Mouse (Mus musculus) lung, embryonic 16.5 days (tissue): ENCODE results near the gene Cd276. TPM values are rescaled to one million over a fixed set of nuclear protein-coding genes. Genes with fewer than 3 reads are reported as not detected.
A peak's percentile ranks its signal among the peaks of the same experiment; 100 is the strongest.

Source experiments
- ATAC-seq: fragments of 200-750 bp; cut with Nextera tagmentation; 2 replicates; pipeline ENCODE4 v1.8.0; 2017; ENCODE audit warnings: low read depth, mild to moderate bottlenecking, moderate library complexity
- H3K27ac ChIP-seq: fragments of 300-500 bp; sonication (generic); 2 replicates; pipeline ENCODE4 v1.5.1; 2014; ENCODE audit warnings: mild to moderate bottlenecking, control low read depth, low read length
- H3K27me3 ChIP-seq: fragments of 300-500 bp; sonication (generic); 2 replicates; pipeline ENCODE4 v1.6.1; 2014; ENCODE audit warnings: low read depth, low read length, mixed read lengths; ENCODE audit not compliant: control insufficient read depth, insufficient read depth
- H3K36me3 ChIP-seq: fragments of 300-500 bp; sonication (generic); 2 replicates; pipeline ENCODE4 v1.6.1; 2014; ENCODE audit warnings: low read length; ENCODE audit not compliant: control insufficient read depth, insufficient read depth
- H3K4me1 ChIP-seq: fragments of 300-500 bp; sonication (generic); replicated peaks from 2 replicates; pipeline ENCODE4 v1.6.1; 2014; ENCODE audit warnings: low read length, mixed read lengths; ENCODE audit not compliant: control insufficient read depth, insufficient read depth
- H3K4me2 ChIP-seq: fragments of 300-500 bp; sonication (generic); 2 replicates; pipeline ENCODE4 v1.6.1; 2014; ENCODE audit warnings: low read depth, low read length, control low read depth
- H3K4me3 ChIP-seq: fragments of 300-500 bp; sonication (generic); 2 replicates; pipeline ENCODE4 v1.5.1; 2014; ENCODE audit warnings: mild to moderate bottlenecking, low read length, control low read depth
- H3K9ac ChIP-seq: fragments of 300-500 bp; sonication (generic); 2 replicates; pipeline ENCODE4 v1.6.1; 2014; ENCODE audit warnings: low read length, control low read depth
- H3K9me3 ChIP-seq: fragments of 300-500 bp; sonication (generic); 2 replicates; pipeline ENCODE4 v1.6.1; 2016; ENCODE audit warnings: low read length; ENCODE audit not compliant: control insufficient read depth
- WGBS: fragments of 180-500 bp; shearing (Covaris S2); extraction: QIAGEN DNeasy Blood & Tissue Kit; methylation state at CpG from one replicate; pipeline ENCODE4 v1.1.7; 2014; 5-methylcytosine and 5-hydroxymethylcytosine counted together
- polyA plus RNA-seq: library from polyadenylated mRNA; unstranded; fragments of >200 nt; fragmentation: Nextera tagmentation; extraction: Ambion mirVana; gene quantifications from 2 replicates; pipeline ENCODE4 v1.2.1, GENCODE M21; 2015

Gene Cd276
- polyA plus RNA-seq = 33.0 and 41.2 TPM in 2 replicates

DNA sequence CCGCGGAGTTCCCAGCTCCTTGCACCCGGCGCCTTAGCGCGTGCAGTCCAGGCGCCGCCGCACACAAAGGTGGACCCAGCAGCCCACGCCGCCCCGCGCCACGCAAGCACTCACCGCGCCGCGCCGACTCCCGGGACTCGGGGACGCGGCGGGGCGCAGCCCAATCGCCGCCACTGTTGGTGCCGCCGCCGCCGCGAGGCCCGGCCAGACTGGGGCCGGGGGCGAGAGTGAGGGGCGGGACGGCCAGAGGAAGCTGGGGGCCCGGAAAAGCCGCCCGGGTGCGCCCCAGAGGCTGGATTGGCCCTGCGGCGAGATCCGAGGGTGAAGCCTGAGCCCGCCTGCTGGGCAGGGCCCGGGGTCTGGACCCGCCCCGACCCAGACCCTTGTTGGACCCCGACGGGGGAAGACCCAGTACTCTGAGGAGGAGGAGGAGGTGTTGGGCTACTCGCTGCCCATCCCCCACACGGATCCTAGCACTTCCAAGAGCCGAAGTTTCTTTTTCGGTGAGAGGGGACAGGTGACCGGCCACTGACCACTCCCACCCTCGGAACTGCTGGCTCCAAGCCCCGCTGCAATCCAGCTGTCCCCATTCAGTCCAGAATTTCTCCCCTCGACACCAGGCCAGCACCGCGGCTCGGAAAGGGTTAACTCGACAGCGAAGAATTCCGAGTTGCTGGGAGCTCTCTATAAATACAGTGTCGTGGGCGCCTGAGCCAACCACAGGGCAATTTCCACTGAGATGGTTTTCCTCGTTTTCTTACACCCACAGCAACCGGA, at the start of gene Cd276:
TSS of gene Cd276 (minus strand) at position 530 of the 777 bp plus-strand sequence.
- peak; percentile 76 for ATAC-seq
- H3K36me3 ChIP-seq = no peaks in the 10 kb centered on the region
- peak within 1 kb of the TSS; percentile 95 for H3K27ac ChIP-seq
- WGBS = under 1% methylated on average over 65 of the region's 68 CpGs
- H3K4me1 ChIP-seq = peaks cover 25% of the 10 kb centered on the region
- H3K4me3 ChIP-seq = peak within 1 kb of the TSS; percentile 88
- no peaks in the 10 kb centered on the region for H3K27me3 ChIP-seq
- no peaks in the 10 kb centered on the region for H3K9me3 ChIP-seq
- H3K9ac ChIP-seq = peak within 1 kb of the TSS; percentile 95
- H3K4me2 ChIP-seq = peak within 1 kb of the TSS; percentile 83

DNA sequence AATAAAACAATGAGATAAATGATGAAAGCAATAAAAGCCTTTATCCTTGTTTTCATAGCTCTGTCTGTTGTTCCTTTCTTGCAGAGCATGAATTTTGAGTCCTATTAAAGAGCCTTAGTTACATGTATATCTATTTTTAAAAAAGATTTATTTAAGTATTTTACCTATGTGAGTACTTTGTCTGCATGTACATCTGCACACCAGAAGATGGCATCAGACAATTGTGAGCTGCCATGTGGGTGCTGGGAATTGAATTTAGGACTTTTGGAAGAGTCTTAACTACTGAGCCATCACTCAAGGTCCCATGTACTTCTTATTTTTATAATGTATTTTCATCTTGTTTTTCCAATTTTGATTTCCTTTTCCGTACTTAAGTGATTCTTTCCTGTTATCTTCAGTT, 40.1 kb upstream of the Cd276 start:
- H3K9ac ChIP-seq = no peak overlapping the region
- H3K4me2 ChIP-seq = no peak overlapping the region
- no peak overlapping the region for H3K4me3 ChIP-seq
- H3K9me3 ChIP-seq = no peaks in the 10 kb centered on the region
- no peaks in the 10 kb centered on the region for H3K27me3 ChIP-seq
- no peaks in the 10 kb centered on the region for H3K36me3 ChIP-seq
- peaks cover 6% of the 10 kb centered on the region; the same call in 1 of the 2 replicates for H3K4me1 ChIP-seq
- H3K27ac ChIP-seq = no peak overlapping the region
- WGBS = 93% methylated on average over 1 of the region's 1 CpGs
- no peak for ATAC-seq

GRCm38 (mm10) chr9:58588657-58589056, 33.4 kb upstream of the Cd276 start:
- Histone ChIP-seq H3K36me3 (no peaks in the 10 kb centered on the region), H3K27me3 (no peaks in the 10 kb centered on the region), H3K9me3 (no peaks in the 10 kb centered on the region), H3K4me2 (no peak overlapping the region), H3K4me1 (peaks cover 4% of the 10 kb centered on the region; the same call in 1 of the 2 replicates), H3K27ac (no peak overlapping the region), H3K9ac (no peak overlapping the region), H3K4me3 (no peak overlapping the region)
- ATAC-seq = no peak
- 85% methylated on average over 4 of the region's 4 CpGs for WGBS

DNA sequence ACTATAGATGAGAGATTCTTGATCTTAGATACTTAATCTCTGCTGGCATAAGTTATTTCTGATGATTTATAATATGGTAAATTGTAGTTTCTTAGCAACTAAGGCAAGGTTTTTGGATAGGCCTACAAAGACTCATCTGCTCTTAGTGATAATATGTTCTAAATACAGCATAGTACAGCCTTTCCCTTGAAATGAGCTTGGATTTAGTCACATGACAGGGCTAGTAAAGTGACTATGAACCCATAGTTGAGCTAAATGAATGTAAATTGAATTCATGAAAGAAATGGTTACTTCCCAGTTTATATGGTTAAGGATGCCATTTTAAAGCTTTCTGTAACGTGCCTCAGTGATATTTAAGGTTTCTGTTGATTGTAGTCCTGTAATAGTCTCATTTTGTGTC, 29.1 kb upstream of the Cd276 start:
- Histone ChIP-seq H3K9ac (no peak overlapping the region), H3K4me3 (no peak overlapping the region), H3K4me1 (peaks cover 10% of the 10 kb centered on the region), H3K9me3 (no peaks in the 10 kb centered on the region), H3K4me2 (no peak overlapping the region), H3K36me3 (no peaks in the 10 kb centered on the region), H3K27ac (no peak overlapping the region), H3K27me3 (no peaks in the 10 kb centered on the region)
- WGBS = 72% methylated on average over 1 of the region's 1 CpGs
- ATAC-seq = no peak

DNA sequence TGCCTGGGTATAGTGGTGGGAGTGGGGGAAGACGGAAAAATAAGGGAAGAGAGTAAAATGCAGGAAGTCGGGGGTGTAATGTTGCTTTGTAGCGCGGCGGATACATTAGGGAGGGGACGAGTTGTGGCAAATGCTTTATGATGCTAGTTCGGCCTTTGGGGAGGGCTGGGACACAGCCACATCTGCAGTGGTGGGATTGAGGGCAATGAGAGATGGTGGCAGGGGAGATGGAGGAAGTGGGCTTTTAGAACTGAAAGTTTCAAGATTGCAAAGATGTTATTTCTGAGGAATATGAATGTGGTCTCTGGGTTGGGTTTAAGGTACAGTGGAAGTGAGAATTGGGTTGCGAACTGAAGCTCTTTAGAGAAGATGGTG, 28.0 kb upstream of the Cd276 start:
- Histone ChIP-seq H3K27me3 (no peaks in the 10 kb centered on the region), H3K9me3 (no peaks in the 10 kb centered on the region), H3K27ac (peak overlapping the region; percentile 97), H3K4me1 (peaks cover 10% of the 10 kb centered on the region), H3K4me3 (peak overlapping the region; percentile 99), H3K9ac (peak overlapping the region; percentile 100), H3K4me2 (peak overlapping the region; percentile 81), H3K36me3 (no peaks in the 10 kb centered on the region)
- no peak for ATAC-seq
- 2% methylated on average over 8 of the region's 8 CpGs for WGBS

DNA sequence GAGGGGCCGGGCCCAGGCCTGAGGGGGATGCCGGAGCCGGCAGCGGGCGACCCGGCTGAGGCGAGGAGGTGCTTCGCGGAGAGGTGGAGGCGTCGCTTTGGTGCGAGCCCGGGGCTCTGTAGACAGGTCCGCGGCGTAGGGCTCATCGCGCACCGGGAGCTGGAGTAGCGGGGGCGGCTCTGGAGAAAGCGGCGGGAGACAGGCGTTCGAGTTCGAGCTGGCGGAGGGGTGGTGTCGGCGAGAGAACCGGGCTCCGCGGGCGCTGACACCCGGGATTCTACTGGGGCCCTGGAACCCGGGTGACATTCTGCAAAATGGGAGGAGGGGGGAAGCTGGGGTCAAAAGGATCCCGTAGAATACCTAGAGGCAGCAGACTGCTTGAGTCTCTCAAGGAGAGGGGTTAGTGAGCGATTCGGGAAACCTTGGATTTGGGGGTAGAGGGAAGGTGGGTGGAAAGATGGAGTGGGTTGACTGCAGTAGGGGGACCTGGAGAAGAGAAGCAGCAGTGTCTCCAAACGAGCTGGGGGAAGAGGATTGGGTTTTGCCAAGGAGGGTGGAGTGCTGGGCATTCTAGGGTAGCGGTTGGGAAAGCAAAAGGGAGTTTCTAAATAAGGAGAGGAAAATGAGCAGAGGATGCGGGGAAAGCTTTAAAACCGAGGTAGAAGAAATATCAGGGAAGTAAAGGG, 27.5 kb upstream of the Cd276 start:
- Histone ChIP-seq H3K27ac (peak overlapping the region; percentile 97), H3K27me3 (no peaks in the 10 kb centered on the region), H3K4me2 (peak overlapping the region; percentile 81), H3K36me3 (no peaks in the 10 kb centered on the region), H3K4me3 (peak overlapping the region; percentile 99), H3K9ac (peak overlapping the region; percentile 100), H3K4me1 (peaks cover 10% of the 10 kb centered on the region), H3K9me3 (no peaks in the 10 kb centered on the region)
- peak; percentile 56 for ATAC-seq
- WGBS = under 1% methylated on average over 41 of the region's 42 CpGs

GRCm38 (mm10) chr9:58581958-58582540, 26.8 kb upstream of the Cd276 start, which contains the start of gene Nptn:
Gene Nptn (plus strand): TSS chr9:58582240.
- Histone ChIP-seq H3K9me3 (no peaks in the 10 kb centered on the region), H3K27me3 (no peaks in the 10 kb centered on the region), H3K4me2 (peak within 1 kb of the TSS; percentile 81), H3K27ac (peak within 1 kb of the TSS; percentile 97), H3K36me3 (no peaks in the 10 kb centered on the region), H3K4me1 (peaks cover 10% of the 10 kb centered on the region), H3K4me3 (peak within 1 kb of the TSS; percentile 99), H3K9ac (peak within 1 kb of the TSS; percentile 100)
- ATAC-seq = peak; percentile 99
- WGBS = under 1% methylated on average over 30 of the region's 56 CpGs

- Histone ChIP-seq H3K4me3 (peak overlapping the region; percentile 56), H3K4me1 (peaks cover 10% of the 10 kb centered on the region), H3K4me2 (peak overlapping the region; percentile 68), H3K27me3 (no peaks in the 10 kb centered on the region), H3K36me3 (no peaks in the 10 kb centered on the region), H3K9me3 (no peaks in the 10 kb centered on the region), H3K27ac (peak overlapping the region; percentile 85), H3K9ac (peak overlapping the region; percentile 68)
- WGBS = 25% methylated on average over 8 of the region's 8 CpGs
- peak; percentile 11 for ATAC-seq
Measured at GRCm38 (mm10) chr9:58581283-58581930, 26.2 kb upstream of the Cd276 start.
